Mouse (Mus musculus) yolk sac, embryonic 10.5 days (tissue): ENCODE measurements around the gene Nup188.

Experiments used
- DNase-seq: peaks from one replicate; pipeline ENCODE4 v3.0.0-alpha.2; 2017; ENCODE audit warnings: low spot score

Gene Nup188

GRCm38 (mm10) chr2:30285004-30285403, 1.2 kb upstream of the Nup188 start:
- DNase-seq: no peak

DNA sequence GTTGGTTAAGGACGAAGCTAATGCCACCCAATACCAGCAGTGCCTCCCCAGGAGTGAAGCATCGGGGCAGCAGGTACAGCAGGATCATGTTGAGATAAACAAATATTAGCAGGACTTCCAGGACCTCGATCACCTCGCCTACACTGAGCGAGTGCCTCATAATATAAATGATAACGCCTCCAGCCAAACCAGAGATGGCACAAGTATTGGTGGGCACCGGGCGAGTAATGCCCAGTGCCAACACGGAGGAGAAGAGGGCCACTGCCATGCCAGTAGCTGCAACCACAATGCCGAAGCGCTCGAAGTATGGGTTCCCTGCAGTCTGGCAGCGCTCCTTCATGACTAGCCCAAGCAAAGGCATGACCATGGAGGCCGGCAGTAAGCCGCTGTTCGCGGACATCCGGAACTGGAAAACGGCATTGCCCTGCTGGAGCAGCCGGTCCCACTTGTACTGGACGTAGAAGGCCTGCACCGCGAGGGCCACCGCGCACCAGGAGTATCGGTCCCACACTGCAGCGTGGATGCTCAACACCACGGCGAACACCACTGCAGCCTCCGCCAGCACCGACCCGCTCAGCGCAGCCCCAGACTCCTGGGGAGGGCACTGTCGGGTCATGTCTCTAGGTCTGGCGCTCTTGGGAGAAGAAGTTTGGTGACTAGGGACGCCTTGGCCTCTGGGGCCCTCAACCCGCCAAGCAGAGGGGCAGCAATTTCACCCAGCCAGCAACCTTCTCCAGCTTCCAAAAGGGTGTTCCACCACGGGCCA, 598 bp upstream of the Nup188 start:
- no peak for DNase-seq

- peak; percentile 51 for DNase-seq
Observed at GRCm38 (mm10) chr2:30287027-30287373, 803 bp downstream of the Nup188 start.

DNA sequence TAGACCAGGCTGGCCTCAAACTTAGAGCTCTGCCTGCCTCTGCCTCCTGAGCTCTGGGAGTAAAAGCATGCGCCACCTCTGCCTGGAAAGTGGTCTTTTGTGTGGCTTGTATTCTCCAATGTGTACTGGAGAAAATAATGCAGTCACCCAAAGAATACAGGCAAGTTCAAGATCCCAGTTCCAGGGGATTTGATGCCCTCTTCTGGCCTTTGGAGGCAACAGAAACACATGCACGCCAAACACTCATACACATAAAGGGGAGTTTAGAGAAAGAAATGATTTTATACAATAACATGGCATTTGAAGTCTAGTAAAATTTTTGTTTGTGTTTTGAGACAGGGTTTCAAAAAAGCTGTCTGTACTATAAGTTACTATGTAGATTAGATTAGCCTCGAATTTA, 13.3 kb downstream of the Nup188 start:
- no peak for DNase-seq

DNA sequence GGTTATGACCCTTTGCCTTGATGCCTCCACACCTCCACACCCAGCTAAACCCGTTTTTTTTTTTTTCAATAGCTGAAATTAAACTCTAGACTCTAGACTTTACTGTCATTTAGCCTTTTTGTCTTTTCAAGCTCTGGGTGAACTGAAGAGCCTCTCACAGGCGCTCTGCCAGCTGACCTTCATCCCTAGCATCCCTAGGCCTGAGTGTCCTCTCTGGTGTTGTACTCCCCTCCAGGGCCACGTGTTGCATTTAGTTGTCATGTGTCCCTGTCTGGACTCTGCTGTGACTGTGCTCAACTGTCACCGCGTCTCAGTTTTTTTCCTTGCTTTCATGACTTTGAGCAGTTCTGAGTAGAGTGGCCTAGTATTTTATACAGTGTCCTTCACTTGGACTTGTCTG, 13.8 kb downstream of the Nup188 start:
- no peak for DNase-seq

- DNase-seq: no peak
Observed at GRCm38 (mm10) chr2:30306087-30306486, 19.9 kb downstream of the Nup188 start.

DNA sequence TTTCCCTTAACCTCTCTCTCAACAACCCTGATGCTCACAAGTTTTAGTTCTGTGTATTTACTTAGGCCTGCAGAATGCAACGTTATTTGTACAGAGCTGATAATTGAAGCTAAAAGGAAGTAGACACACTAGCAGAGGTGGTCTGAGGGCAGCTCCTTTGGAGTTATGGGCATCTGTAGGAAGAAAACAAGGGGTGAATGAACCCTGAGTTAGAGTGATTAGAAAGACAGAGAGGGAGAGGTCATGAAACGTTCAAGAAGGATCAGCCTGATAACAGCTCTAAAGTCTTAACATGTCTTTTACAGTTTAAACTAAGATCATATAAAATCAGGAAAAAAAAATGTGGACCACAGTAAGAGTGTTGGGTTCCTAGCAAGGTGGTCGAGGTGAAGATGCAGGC, 23.2 kb downstream of the Nup188 start:
- no peak for DNase-seq

DNA sequence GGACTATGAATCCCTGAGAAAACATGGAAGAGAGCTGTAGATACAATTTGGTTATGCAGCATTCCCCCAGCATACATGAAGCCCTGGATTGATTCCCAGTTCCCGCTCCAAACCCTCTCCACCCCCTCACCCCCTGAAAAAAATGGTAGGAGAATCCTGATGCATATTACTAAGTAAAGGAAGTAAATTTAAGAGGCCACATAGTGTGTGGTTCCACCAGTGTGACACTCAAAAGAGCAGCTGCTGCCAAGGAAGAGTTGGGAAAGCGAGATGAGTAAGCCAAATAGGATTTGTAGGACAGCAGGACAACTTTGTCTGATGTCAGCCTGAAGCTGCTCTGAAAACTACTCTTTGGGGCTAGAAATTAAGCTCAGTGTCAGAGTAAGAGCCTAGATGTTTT, 25.3 kb downstream of the Nup188 start:
- DNase-seq: no peak

GRCm38 (mm10) chr2:30316136-30316535, 29.9 kb downstream of the Nup188 start:
- no peak for DNase-seq

DNA sequence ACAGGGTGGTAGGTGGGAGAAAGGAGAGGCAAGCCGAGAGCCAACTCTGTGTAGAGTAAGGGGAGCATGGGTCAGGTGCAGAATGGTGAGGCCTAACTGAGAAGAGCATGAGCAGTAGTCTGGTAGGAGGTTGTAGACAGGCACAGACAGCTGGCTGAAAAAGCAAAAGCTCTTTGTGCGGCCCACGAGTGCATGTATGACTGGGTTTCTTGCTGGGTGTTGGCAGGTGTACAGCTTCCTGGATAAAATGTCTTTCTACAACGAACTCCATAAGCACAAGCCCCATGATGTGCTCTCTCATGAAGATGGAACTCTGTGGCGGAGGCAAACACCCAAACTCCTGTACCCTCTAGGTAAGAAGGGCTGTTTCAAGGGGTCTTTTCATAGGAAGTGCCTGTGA, 30.8 kb downstream of the Nup188 start:
- DNase-seq: no peak

- DNase-seq: peak; percentile 21
Observed at GRCm38 (mm10) chr2:30319260-30319659, 33.1 kb downstream of the Nup188 start.

- DNase-seq: no peak
Observed at GRCm38 (mm10) chr2:30323111-30323510, 36.9 kb downstream of the Nup188 start.

GRCm38 (mm10) chr2:30325296-30325695, 39.1 kb downstream of the Nup188 start:
- no peak for DNase-seq

DNA sequence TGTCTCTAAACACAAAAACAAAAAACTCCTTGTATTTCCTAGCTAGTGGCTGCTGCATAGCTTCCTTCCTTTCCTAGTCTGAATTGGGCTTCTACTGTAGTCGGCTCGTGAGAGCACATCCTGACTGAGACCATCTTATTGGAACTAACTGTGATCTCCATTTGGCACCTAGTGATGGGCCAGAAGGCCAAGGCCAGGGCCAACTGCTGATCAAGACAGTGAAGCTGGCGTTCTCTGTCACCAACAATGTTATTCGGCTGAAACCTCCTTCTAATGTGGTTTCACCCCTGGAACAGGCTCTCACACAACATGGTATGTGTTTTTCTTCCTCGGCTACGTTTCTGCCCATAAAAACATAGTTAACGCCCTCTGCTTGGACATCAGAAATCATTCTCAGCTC, 41.1 kb downstream of the Nup188 start:
- DNase-seq: no peak

DNA sequence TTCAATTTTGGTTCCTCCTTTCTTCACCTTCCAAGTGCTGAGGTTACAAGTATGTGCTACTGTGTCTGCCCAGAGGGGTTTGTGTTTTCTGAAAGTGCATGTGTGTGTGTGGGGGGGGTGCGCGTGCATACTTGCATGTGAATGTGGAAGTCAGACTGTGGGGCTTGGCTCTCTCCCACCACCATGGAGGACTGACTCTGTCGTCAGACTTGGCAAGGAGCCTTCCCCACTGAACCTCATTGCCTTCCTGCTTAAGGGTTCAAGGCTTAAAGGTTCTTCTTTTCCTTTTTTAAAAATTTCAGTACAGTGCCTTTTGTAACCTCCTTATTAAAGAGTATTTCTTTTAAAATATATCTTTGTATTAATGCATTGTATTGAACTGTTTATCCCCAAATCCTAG, 42.6 kb downstream of the Nup188 start:
- no peak for DNase-seq

GRCm38 (mm10) chr2:30335324-30335723, 49.1 kb downstream of the Nup188 start:
- DNase-seq: no peak

DNA sequence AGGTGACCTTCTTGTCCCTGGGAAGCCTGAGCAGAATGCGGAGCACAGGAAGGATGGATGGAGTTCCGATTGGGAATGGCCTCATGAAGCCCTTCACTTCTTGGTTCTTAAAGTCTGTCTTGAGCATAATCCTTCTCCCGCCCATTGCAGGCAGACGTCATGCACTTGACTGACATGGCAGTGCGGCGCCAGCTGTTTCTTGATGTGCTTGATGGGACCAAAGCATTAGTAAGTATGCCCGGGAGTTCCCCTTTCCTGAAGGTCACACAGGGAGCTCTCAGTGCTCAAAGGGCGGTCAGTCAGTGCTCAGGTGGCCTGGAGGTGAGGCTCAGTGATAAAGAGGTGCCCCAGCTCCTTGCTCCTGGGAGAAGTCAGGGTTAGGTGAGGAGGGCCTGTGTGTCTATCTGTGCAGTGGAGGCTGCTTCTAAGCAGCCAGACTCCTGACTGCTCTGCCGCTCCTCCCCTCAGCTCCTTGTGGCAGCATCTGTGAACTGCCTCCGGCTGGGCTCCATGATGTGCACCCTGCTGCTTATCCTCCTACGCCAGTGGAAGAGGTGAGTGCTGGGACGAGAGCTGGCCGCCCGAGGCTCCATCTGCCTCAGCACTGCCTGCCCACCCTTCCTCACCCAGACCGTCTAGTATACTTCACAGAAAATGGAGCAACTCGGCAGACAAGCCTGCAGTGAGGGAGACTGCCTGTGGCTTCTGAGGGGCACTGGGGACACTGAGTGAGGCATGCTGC, 50.1 kb downstream of the Nup188 start:
- DNase-seq: no peak

DNA sequence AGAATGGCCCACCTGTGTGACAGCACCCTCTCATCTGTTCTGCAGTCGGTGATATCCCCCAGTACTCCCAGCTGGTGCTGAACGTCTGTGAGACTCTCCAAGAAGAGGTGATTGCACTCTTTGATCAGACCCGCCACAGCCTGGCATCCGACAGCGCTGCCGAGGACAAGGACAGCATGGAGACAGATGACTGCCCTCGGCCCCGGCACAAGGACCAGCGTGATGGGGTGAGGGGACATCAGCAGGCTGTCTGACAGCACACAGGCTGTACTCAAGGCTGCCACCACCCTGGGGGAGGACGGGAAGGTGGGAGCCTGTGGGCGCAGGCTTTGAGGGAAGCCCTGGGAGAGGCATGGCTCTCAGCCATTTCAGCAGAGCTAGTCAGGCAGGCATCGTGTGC, 51.0 kb downstream of the Nup188 start:
- no peak for DNase-seq

GRCm38 (mm10) chr2:30342061-30342460, 55.9 kb downstream of the Nup188 start:
- no peak for DNase-seq

GRCm38 (mm10) chr2:30342544-30342943, 56.3 kb downstream of the Nup188 start:
- DNase-seq: no peak

DNA sequence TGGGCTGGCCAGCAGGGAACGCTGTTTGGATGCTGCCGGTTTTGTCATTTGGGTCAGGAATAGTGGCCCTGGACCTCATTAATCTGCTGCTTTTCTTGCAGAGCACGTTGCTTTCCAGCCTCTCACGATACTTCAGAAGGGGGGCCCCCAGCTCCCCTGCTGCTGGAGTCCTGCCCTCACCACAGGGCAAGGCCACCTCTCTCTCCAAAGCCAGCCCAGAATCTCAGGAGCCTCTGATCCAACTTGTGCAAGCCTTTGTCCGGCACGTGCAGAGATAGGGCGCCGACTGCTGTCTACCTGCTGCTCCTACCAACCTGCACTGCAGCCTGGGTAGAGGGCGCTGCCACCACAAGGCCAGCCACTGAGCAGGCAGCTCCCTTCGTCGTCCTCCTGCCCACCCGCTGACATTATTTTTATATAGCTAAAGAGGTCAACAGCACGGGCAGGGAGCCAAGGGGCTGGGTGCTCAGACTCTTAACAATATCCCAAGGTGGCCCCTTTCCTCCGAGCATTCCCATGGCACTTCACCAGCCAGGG, 57.5 kb downstream of the Nup188 start:
- no peak for DNase-seq

DNA sequence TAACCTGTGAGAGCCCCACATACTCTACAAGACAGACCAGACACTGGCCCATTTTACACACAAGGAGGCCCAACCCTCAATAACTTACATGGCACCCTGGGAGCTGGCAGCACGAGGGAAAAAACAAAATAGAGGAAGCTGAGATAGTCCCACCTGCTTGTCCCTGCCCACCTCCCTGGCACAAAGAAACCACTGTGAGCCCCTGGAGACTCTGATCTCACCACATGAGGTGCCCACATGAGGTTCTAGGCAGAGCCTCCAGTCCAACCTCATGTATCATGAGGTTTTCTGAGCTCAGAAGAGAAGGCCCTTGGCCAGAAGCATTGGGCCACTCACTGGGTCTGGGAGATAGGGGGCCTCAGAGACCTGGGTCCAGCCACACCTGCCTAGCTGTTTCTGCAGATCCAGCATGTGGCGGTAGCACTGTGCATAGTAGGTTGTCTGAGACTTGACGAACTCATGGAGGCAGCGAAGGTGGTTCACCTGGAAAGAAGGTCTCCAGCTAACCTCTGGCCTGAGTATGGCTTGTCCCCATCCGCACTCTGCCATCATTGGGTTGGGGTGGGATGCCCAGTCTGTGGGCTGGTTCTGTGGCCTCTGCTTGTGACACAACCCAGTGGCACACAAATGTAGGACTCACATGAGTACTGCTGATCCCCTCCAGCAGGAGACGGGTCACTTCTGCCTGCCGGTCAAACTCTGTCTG, 59.9 kb downstream of the Nup188 start:
- DNase-seq: no peak

GRCm38 (mm10) chr2:30349196-30349595, 63.0 kb downstream of the Nup188 start:
- no peak for DNase-seq
